ENCODE assay signal across 11 mouse cellular contexts in genomic region chr4:105290847-105291475, GRCm38 (mm10).
DNase-seq lines count a peak whose midpoint lies in the region; ATAC-seq lines count a peak whose summit lies in the region.
"Had no signal": no experiment of that assay in that cellular context is flagged by ENCODE, and none has a peak within 500 bp of the region (broad histone marks: within the 10 kb centered on the region; RNA-seq: fewer than 3 reads in every experiment).

No protein-coding gene starts in this region.

- no peak overlapping the region for H3K9ac ChIP-seq in midbrain, embryonic 11.5 days (ENCODE audit: low read length)
- H3K9ac ChIP-seq in midbrain, embryonic 16.5 days (ENCODE audit: low read depth, low read length) = no peak overlapping the region
- no peak overlapping the region for H3K9ac ChIP-seq in embryonic facial prominence, embryonic 11.5 days (replicated peaks; ENCODE audit: low read length)

- peak; percentile 63 for DNase-seq in gastrocnemius, adult 18-20 months (ENCODE audit: low spot score)
- DNase-seq in gastrocnemius, postnatal 36 days = no peak
- DNase-seq in midbrain, embryonic 11.5 days (ENCODE audit: low spot score, missing footprints) = peak; percentile 91
- peak; percentile 29 for DNase-seq in embryonic facial prominence, embryonic 11.5 days (ENCODE audit: low spot score)
- DNase-seq in retina, embryonic 14.5 days (ENCODE audit: low spot score) = peak; percentile 25
- DNase-seq in heart, embryonic 10.5 days (ENCODE audit: low spot score) = no peak
- no peak for DNase-seq in liver
- DNase-seq: cerebellum, postnatal 36 days; heart, postnatal 36 days; kidney, adult 8-10 months had no signal

- H3K4me3 ChIP-seq in midbrain, embryonic 11.5 days (ENCODE audit: low read depth, low read length) = no peak overlapping the region
- H3K4me3 ChIP-seq in midbrain, embryonic 16.5 days (ENCODE audit: low read depth, low read length) = no peak overlapping the region
- H3K4me3 ChIP-seq in embryonic facial prominence, embryonic 11.5 days (ENCODE audit: low read depth, low read length) = no peak overlapping the region
- no peak overlapping the region for H3K4me3 ChIP-seq in heart, embryonic 10.5 days

- 5% methylated on average over 11 of the region's 11 CpGs for WGBS in midbrain, embryonic 11.5 days
- WGBS in midbrain, embryonic 16.5 days = 10% methylated on average over 11 of the region's 11 CpGs
- 10% methylated on average over 11 of the region's 11 CpGs for whole genome bisulfite sequencing in embryonic facial prominence, embryonic 11.5 days
- 23% methylated on average over 11 of the region's 11 CpGs for WGBS in heart, embryonic 10.5 days

- no peaks in the 10 kb centered on the region for H3K9me3 ChIP-seq in midbrain, embryonic 11.5 days (ENCODE audit: control insufficient read depth, low read length)
- no peaks in the 10 kb centered on the region for H3K9me3 ChIP-seq in midbrain, embryonic 16.5 days (replicated peaks; ENCODE audit: control insufficient read depth, low read length, poor library complexity, severe bottlenecking)
- no peaks in the 10 kb centered on the region for H3K9me3 ChIP-seq in embryonic facial prominence, embryonic 11.5 days (replicated peaks; ENCODE audit: control insufficient read depth, low read length)
- H3K9me3 ChIP-seq in heart, embryonic 10.5 days = no peaks in the 10 kb centered on the region

- no peak overlapping the region; the same call in 1 of the 2 replicates for H3K27ac ChIP-seq in midbrain, embryonic 11.5 days (ENCODE audit: low read depth, low read length)
- H3K27ac ChIP-seq in midbrain, embryonic 16.5 days (ENCODE audit: low read length) = no peak overlapping the region
- H3K27ac ChIP-seq in embryonic facial prominence, embryonic 11.5 days (replicated peaks; ENCODE audit: low read depth, low read length) = no peak overlapping the region
- H3K27ac ChIP-seq in heart, embryonic 10.5 days = no peak overlapping the region

- peaks cover 13% of the 10 kb centered on the region for H3K4me1 ChIP-seq in midbrain, embryonic 11.5 days (ENCODE audit: control insufficient read depth, insufficient read depth, low read length)
- H3K4me1 ChIP-seq in midbrain, embryonic 16.5 days (ENCODE audit: control insufficient read depth, insufficient read depth, low read length) = no peaks in the 10 kb centered on the region; the same call in 1 of the 2 replicates
- H3K4me1 ChIP-seq in embryonic facial prominence, embryonic 11.5 days (ENCODE audit: control insufficient read depth, insufficient read depth, low read length) = peaks cover 5% of the 10 kb centered on the region
- peaks cover 15% of the 10 kb centered on the region for H3K4me1 ChIP-seq in heart, embryonic 10.5 days

- no peak overlapping the region for H3K4me2 ChIP-seq in midbrain, embryonic 11.5 days
- H3K4me2 ChIP-seq in midbrain, embryonic 16.5 days (ENCODE audit: low read length) = no peak overlapping the region
- H3K4me2 ChIP-seq in embryonic facial prominence, embryonic 11.5 days (ENCODE audit: low read depth, low read length) = no peak overlapping the region

- no peaks in the 10 kb centered on the region for H3K27me3 ChIP-seq in midbrain, embryonic 11.5 days (ENCODE audit: control insufficient read depth, insufficient read depth, low read length)
- H3K27me3 ChIP-seq in midbrain, embryonic 16.5 days (ENCODE audit: control insufficient read depth, insufficient read depth, low read depth, low read length) = no peaks in the 10 kb centered on the region
- H3K27me3 ChIP-seq in embryonic facial prominence, embryonic 11.5 days (ENCODE audit: control insufficient read depth, insufficient read depth, low read length) = no peaks in the 10 kb centered on the region
- peaks cover 14% of the 10 kb centered on the region for H3K27me3 ChIP-seq in heart, embryonic 10.5 days (ENCODE audit: insufficient read depth, poor library complexity, severe bottlenecking)

- no peaks in the 10 kb centered on the region for H3K36me3 ChIP-seq in midbrain, embryonic 11.5 days (ENCODE audit: control insufficient read depth, insufficient read depth, low read length)
- H3K36me3 ChIP-seq in midbrain, embryonic 16.5 days (ENCODE audit: control insufficient read depth, insufficient read depth, low read length) = no peaks in the 10 kb centered on the region
- H3K36me3 ChIP-seq in embryonic facial prominence, embryonic 11.5 days (replicated peaks; ENCODE audit: control insufficient read depth, insufficient read depth, low read depth, low read length) = no peaks in the 10 kb centered on the region
- no peaks in the 10 kb centered on the region for H3K36me3 ChIP-seq in heart, embryonic 10.5 days

- peak; percentile 77 for ATAC-seq in midbrain, embryonic 11.5 days (ENCODE audit: low FRiP score)
- no peak for ATAC-seq in midbrain, embryonic 16.5 days
- peak; percentile 9; the same call in 1 of the 2 replicates for ATAC-seq in embryonic facial prominence, embryonic 11.5 days (replicated peaks; ENCODE audit: insufficient number of reproducible peaks, low FRiP score, low TSS enrichment, low read depth)

- intact Hi-C loops in gastrocnemius, postnatal 36 days (cut with DNase I) = no loop called here

Comparison
In these comparisons a context has a peak if more than half of its experiments do, and no peak if none do; other contexts are left out.
1. DNase-seq: peak in gastrocnemius, adult 18-20 months (single experiment), midbrain, embryonic 11.5 days (single experiment), embryonic facial prominence, embryonic 11.5 days (single experiment) and retina, embryonic 14.5 days (single experiment); none in gastrocnemius, postnatal 36 days (0 of 2), heart, embryonic 10.5 days (single experiment) and liver (single experiment).